Mouse (Mus musculus): ENCODE measurements at regions not wholly inside any gene's neighbourhood (a gene's known extent, or its start where the extent isn't known, plus 50 kb on each side); places are given as distances from the start of the nearest gene placed in this dataset.

- TF ChIP-seq POLR2A (IDR thresholded peaks at IDR 0.05; ENCODE audit: low read depth, low read length) (no peak), CTCF (conservative IDR thresholded peaks at IDR 0.05; ENCODE audit: insufficient read depth, insufficient read length, low read depth, low read length) (no peak)
These were observed 76.6 kb upstream of the Cdon start for GRCm38 (mm10) chr9:35344374-35344773.

Data from kidney, adult 2 months (tissue).